Mouse (Mus musculus) macrophage (primary cell): ENCODE measurements around the gene 1110065P20Rik. TPM values are rescaled to one million over a fixed set of nuclear protein-coding genes. Genes with fewer than 3 reads are reported as not detected.
A peak's percentile ranks its signal among the peaks of the same experiment; 100 is the strongest.

Experiments used
- H3K27ac ChIP-seq: fragments of 350-480 bp; formaldehyde crosslinking; 2 replicates; pipeline ENCODE4 v1.9.0; 2021
- H3K36me3 ChIP-seq: fragments of 350-480 bp; formaldehyde crosslinking; 2 replicates; pipeline ENCODE4 v1.9.0; 2021; ENCODE audit errors: inconsistent target
- H3K4me3 ChIP-seq: fragments of 350-480 bp; formaldehyde crosslinking; 2 replicates; pipeline ENCODE4 v1.9.0; 2021; ENCODE audit errors: inconsistent target
- H3K79me2 ChIP-seq: fragments of 350-480 bp; formaldehyde crosslinking; 2 replicates; pipeline ENCODE4 v1.9.0; 2021; ENCODE audit errors: inconsistent target
- WGBS: methylation state at CpG from one replicate; pipeline ENCODE4 v1.1.7; 2026; ENCODE audit warnings: inconsistent platforms; ENCODE audit not compliant: missing documents; 5-methylcytosine and 5-hydroxymethylcytosine counted together
- polyA plus RNA-seq: library from polyadenylated mRNA; stranded (reverse); fragments of 250-400 nt; gene quantifications from 3 replicates; pipeline ENCODE4 v1.2.4, GENCODE M21; 2018; ENCODE audit warnings: inconsistent platforms
- total RNA-seq, 78 experiments: library from RNA; depleted of rRNA; stranded (reverse); fragments of 250-400 nt; gene quantifications; 1 replicate in 9 of 78; 2 replicates in 24 of 78; 3 replicates in 43 of 78; 4 replicates in 2 of 78; pipeline ENCODE4 v1.2.4; 2018; ENCODE audit warnings: inconsistent platforms in 56 of 78

1110065P20Rik gene
- total RNA-seq (2018; cell fraction: chromatin; rRNA removed), result 10 to 100 TPM in 2 of 26 experiments, 1 to 10 TPM in 23, not detected in 1; 1.4 to 13.2 (median 3.2) TPM
- total RNA-seq (2018; cell fraction: cytosol; rRNA removed), result 10 to 100 TPM in 21 of 26 experiments, 1 to 10 TPM in 5; 7.3 to 16.0 (median 12.1) TPM
- 1 to 10 TPM; 1.8 to 9.8 (median 4.8) TPM for total RNA-seq (2018; cell fraction: nucleus; rRNA removed)
- polyA plus RNA-seq, result 2.6 to 13.3 TPM (median 13.0 TPM) in 3 replicates

DNA sequence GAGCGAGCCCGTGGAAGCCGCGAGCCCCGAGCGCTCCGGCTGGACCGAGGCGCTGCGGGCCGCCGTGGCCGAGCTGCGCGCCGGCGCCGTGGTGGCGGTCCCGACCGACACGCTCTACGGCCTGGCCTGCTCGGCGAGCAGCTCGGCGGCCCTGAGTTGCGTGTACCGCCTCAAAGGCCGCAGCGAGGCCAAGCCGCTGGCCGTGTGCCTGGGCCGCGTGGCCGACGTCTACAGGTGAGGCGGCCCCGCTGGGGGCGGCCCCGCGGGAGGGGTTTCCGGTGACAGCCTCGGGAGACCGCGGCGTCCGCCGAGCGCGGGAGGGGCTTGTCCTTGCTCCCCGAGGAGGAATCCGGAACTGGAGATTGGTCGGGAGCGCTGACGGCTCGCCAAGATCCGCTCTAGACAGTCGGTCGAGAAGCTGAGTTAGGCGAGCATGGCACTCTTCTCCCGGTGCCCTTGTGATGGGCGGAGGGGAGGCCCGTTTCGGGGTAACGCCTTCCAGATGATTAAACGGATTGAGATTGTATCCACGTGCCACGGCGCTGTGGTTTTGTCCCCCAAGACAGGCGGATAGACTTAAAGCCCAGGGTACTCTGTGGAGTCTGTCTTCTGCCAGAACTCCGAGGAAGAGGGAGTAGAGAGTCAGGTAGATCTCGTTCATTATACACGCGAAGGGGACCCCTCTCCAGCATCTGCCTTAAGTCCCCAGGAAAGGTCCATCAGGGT, at the start of gene 1110065P20Rik:
Gene 1110065P20Rik, minus strand, starts transcription at position 264 of the 726 bp plus-strand sequence.
- peaks cover 34% of the 10 kb centered on the region for H3K79me2 ChIP-seq
- H3K4me3 ChIP-seq, result peak within 1 kb of the TSS; percentile 76
- H3K36me3 ChIP-seq, result peaks cover 28% of the 10 kb centered on the region
- peak within 1 kb of the TSS; percentile 37 for H3K27ac ChIP-seq
- WGBS, result 1% methylated on average over 68 of the region's 75 CpGs

DNA sequence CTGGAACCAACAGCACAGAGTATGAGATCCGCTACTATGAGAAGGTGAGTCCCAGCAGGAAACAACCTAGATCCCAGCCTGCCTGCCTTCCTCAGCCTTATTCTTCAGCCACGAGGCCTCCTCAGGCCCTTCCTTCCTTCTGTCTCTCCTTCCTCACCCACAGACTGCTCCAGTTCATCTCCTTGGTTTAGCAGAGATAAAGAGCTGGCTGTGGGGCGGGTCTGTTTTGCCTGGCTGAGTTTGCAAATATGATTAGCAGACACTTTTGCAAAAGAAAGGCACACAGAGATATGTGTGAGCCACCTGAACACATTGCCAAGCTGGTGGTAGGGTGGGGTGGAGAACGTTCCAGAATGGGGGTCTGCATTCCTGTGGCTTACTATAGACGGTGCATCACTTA, 48.9 kb upstream of the 1110065P20Rik start:
- Histone ChIP-seq H3K27ac (no peak overlapping the region), H3K79me2 (no peaks in the 10 kb centered on the region), H3K4me3 (no peak overlapping the region), H3K36me3 (no peaks in the 10 kb centered on the region)
- 70% methylated on average over 5 of the region's 5 CpGs for WGBS

DNA sequence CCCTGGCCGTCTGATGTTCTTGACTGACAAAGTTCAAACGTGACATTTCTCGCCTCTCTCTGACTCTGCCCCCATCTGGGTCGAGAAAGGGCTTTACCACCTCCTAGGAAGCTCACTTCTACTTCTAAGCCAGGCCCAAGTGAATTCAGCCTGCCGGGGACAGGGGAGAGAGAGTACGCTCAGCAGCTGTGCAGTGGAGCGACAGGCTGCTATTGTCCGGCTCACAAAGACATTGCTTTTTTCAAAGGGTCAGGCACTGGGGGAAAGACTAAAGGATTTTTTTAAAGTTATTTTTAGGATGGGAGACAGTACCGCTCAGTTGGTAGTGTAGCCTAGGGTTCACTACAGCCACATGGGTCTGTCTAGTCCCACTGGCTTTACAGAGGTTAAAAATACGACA, 47.4 kb upstream of the 1110065P20Rik start:
- Histone ChIP-seq H3K27ac (no peak overlapping the region), H3K4me3 (no peak overlapping the region), H3K36me3 (no peaks in the 10 kb centered on the region), H3K79me2 (no peaks in the 10 kb centered on the region)
- WGBS, result 78% methylated on average over 10 of the region's 10 CpGs

DNA sequence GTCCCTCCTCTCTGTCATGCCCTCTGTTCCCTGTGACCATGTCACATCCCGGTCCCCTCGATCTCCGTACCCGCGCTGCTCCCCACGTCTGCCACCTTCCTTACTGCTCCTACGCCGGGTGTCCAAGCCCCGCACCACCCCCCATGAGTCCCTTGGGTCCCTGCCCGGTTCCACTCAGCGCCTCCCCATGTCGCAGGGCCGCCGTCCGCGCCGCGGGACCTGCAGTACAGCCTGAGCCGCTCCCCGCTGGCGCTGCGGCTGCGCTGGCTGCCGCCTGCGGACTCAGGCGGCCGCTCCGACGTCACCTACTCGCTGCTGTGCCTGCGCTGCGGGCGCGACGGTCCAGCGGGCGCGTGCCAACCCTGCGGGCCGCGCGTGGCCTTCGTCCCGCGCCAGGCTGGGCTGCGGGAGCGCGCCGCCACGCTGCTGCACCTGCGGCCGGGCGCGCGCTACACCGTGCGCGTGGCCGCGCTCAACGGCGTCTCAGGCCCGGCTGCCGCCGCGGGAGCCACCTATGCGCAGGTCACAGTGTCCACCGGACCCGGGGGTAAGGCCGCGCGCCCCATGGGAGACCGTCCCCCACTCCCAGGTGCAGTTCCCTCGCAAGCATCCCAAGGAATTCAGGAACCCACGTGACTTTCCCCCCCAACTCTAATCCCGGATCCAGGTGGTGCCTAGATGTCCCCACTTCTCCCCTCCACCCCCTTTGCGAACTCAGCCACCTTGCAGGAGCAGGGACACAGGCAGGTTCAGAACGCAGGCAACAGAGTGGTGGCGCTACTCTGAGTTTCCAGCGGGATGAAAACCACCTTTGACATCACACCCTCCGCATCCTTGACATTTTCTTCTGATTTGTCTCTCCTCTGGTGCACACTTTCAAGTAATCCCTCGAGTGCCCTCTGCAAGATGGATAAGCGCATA, 43.8 kb upstream of the 1110065P20Rik start:
- H3K27ac ChIP-seq, result no peak overlapping the region
- no peak overlapping the region for H3K4me3 ChIP-seq
- H3K79me2 ChIP-seq, result no peaks in the 10 kb centered on the region
- no peaks in the 10 kb centered on the region for H3K36me3 ChIP-seq
- 3% methylated on average over 76 of the region's 83 CpGs for WGBS

DNA sequence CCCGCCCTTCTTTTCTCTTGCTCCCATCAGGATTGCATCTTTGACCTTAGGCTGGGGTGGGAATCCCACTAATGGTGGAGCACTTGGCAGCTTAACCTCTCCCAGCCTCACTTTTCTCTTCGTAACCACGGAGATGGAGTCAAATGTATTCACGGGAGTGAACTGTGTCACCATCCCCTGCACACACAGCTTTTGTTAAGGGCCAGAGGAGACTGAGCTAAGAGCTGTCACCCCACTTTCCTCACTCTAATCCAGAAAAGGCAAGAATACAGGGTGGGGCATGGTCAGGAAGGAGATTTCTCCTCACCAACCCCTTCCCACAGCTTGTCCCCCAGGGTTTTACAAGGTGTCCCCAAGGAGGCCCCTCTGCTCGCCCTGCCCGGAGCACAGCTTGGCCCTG, 42.8 kb upstream of the 1110065P20Rik start:
- no peaks in the 10 kb centered on the region for H3K79me2 ChIP-seq
- H3K4me3 ChIP-seq, result no peak overlapping the region
- 57% methylated on average over 6 of the region's 6 CpGs for WGBS

DNA sequence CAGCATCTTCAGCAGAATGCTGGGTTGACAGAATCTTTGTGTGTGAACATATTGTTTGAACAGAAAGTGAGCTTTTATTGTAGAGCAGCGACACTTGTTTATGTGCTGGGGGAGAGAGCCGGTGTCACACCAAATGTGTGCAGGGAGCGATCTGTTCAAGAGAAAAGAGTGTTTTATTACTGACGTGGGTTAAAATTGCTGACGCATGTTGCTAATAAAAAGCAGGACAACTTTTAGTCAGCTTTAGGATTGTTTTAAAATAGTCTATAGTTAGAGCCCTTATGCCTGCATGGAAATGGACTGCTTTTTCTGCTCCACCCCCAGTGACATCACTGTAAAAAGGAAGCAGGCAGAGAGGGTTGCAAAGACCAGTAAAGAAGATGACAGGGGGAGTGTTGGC, 39.8 kb upstream of the 1110065P20Rik start:
- Histone ChIP-seq H3K27ac (no peak overlapping the region), H3K36me3 (no peaks in the 10 kb centered on the region), H3K4me3 (no peak overlapping the region), H3K79me2 (no peaks in the 10 kb centered on the region)
- WGBS, result 74% methylated on average over 5 of the region's 5 CpGs

More for the DNA sequence above, 42.8 kb upstream of the 1110065P20Rik start:
- H3K27ac ChIP-seq, result no peak overlapping the region
- no peaks in the 10 kb centered on the region for H3K36me3 ChIP-seq

DNA sequence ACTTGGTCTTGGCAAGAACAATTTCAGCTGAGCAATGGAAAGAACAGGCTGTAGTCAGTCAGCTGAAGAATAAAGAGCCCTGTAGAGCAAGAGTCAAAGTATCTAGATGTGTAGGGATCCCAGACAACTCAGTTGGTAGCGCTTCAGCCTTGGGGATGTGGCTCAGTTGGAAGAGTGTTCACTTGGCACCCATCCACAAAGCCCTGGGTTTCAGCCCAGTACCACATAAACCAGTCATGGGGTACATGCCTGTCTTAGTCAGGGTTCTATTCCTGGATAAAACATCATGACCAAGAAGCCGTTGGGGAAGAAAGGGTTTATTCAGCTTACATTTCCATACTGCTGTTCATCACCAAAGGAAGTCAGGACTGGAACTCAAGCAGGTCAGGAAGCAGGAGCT, 38.9 kb upstream of the 1110065P20Rik start:
- Histone ChIP-seq H3K4me3 (no peak overlapping the region), H3K27ac (no peak overlapping the region), H3K36me3 (no peaks in the 10 kb centered on the region), H3K79me2 (no peaks in the 10 kb centered on the region)
- WGBS, result 97% methylated on average over 2 of the region's 2 CpGs

DNA sequence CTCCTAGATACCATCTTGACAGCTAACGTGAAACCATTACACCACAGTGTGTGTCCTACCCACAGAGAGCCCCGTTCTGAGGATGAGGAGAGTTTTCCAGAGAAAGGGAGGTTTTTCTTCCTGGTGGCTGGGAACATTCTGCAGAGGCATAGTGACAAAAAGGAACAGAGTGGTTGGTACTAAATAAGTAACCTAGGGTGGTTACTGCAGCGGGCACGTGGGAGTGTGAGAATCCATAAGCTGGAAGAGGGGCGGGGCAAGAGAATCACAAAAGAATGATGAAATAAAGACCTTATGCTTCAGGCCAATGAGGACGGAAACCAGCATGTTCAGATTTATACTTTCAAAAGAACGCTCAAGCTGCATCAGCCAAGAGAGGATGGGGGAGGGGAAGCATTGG, 37.7 kb upstream of the 1110065P20Rik start:
- no peak overlapping the region for H3K27ac ChIP-seq
- 81% methylated on average over 7 of the region's 7 CpGs for WGBS
- H3K36me3 ChIP-seq, result no peaks in the 10 kb centered on the region
- H3K79me2 ChIP-seq, result no peaks in the 10 kb centered on the region
- no peak overlapping the region for H3K4me3 ChIP-seq

DNA sequence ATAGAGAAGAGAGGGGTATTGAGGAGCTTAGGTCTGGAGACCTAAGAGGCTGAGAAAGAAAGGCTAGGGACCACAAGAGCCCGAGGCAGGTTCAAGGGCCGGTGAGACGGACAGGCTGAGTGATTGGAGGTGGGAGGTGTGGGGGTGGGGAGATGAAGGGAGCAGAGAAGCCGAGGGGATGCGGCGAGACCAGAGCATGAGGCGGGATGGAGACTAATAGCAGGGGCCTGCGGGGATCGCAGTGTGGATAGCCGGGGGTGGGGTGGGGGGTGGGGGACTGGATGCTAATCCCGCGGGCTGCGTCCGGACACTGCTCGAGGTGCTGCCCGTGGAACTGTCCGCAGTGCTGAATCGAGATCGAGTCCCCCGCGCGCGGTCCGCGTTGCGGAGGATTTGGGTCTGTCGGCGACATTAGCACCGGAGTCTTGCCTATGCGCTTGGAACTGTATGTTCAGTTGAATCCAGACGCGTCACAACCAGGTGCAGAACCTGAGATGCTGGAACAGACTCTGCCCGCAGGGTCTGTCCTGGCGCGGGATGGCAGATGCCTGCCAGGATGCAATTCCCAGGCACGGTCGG, 31.2 kb upstream of the 1110065P20Rik start:
- Histone ChIP-seq H3K36me3 (no peaks in the 10 kb centered on the region), H3K79me2 (no peaks in the 10 kb centered on the region), H3K27ac (no peak overlapping the region), H3K4me3 (no peak overlapping the region)
- WGBS, result 5% methylated on average over 37 of the region's 37 CpGs

DNA sequence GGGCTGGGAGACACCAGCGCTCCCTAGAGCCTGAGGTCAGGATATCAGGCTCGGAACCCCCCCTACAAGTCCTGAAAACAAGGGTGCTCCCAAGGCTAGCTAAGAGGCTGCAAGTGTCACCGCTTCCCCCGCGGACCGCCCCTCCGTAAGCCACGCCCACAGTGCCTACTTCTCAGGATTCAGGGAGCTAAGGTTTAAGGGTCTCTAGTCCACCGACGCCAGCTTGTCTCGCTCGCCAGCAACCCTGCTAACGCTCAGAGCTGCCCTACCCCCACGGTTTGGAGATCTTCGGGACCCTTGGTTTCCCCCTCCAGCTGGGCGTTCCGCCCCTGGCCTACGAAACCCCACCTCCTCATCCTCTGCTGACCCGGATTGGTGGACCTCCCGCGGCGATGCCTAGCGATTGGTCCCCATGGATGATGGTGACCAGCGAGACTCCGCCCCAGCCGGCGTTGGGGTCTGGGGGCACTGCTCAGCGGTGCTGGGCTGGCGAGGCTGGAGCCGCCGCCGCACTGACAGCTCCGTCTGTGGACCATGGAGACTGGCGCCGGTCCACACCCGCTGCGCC, 30.4 kb upstream of the 1110065P20Rik start:
- Histone ChIP-seq H3K79me2 (no peaks in the 10 kb centered on the region), H3K36me3 (no peaks in the 10 kb centered on the region), H3K4me3 (no peak overlapping the region), H3K27ac (no peak overlapping the region)
- 5% methylated on average over 37 of the region's 37 CpGs for WGBS

DNA sequence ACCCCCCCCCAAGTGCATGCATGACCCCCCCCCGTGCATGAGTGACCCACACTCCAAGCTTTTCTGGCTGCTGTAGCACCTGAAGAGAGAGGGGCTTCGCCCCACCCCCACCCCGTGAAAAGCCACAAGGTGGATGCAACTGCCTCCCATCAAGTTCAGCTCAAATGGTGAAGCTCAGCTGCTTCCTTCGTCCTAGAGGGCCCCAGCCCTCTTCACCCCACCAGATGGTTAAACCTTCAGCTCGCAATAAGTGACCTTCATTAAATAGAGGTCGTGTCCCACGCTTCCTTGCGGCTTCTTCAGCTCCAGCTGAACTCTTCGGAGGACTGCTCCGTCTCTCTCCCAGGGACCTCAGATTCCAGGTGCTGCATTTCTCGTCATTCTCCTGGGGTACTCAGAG, 29.6 kb upstream of the 1110065P20Rik start, which contains the start of gene Epha10:
Gene Epha10, plus strand, starts transcription at position 301 of the 400 bp plus-strand sequence.
- Histone ChIP-seq H3K27ac (no peak within 1 kb of the TSS), H3K79me2 (no peaks in the 10 kb centered on the region), H3K4me3 (no peak within 1 kb of the TSS), H3K36me3 (no peaks in the 10 kb centered on the region)
- 7% methylated on average over 11 of the region's 11 CpGs for WGBS

DNA sequence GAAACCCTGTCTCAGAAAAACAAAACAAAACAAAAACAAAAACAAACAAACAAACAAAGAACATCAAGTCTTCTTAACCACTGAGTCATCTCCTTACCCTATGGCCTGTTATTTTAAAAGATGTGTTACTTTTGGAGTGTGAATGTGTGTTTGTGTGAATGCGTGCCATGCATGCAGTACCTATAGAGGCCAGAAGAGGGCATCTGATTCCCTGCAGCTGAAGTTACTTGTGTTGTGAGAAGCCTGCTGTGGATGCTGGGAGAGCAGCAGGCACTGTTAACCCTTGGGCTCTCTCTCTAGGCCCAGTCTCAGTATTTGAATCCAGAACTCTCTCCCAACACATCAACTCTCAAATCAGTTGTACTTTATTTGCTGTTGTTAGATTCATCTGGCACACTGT, 21.7 kb upstream of the 1110065P20Rik start:
- no peak overlapping the region for H3K4me3 ChIP-seq
- no peak overlapping the region for H3K27ac ChIP-seq
- H3K36me3 ChIP-seq, result no peaks in the 10 kb centered on the region
- WGBS, result 88% methylated on average over 1 of the region's 1 CpGs
- no peaks in the 10 kb centered on the region for H3K79me2 ChIP-seq

DNA sequence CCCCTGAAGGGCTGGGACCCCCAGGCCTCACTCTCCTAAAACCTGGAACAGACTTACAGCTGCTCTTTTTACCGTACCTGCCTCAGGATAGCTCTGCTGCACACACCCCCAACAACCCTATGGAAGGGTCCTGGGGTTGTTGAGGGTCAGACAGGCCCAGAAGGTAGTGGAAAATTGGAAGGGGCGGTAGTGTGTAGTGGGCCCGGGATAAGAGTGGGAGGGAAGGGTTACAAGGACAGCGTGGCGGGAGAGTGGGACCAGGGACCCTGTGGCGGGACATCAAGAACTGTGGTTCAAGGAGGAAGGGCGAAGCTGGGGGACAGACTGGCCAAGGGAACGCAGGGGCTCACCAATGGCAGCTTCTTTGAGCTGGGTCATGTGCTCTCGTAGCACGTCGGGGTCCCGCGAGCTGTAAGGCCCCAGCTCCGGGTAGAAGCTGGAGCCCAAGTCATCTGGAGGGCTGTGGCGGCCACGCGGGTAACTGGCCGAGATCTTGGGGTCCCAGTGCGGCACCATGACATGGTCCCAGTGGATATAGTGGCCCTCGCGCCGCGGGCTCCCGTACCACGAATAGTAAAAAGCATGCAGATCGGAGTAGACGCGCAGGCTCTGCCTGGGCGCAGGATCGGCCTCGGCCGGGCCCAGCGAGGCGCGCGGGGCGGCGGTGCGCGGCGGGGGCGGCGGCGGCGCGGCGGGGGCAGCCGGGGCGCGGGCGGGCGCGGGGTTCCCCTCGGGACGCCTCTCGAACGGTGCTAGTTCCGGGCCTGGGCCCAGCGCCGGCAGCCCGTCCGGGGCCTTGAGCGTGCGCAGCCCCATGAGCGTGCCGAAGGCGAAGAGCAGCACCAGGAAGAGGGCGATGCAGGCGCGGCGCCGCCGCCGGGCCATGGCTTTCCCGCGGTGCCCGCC, 10.5 kb upstream of the 1110065P20Rik start, which contains the start of gene Maneal:
Gene Maneal, minus strand, starts transcription at position 889 of the 906 bp plus-strand sequence.
- 11% methylated on average over 42 of the region's 77 CpGs for WGBS
- H3K36me3 ChIP-seq, result peaks cover under 1% of the 10 kb centered on the region; the same call in 1 of the 2 replicates
- no peak within 1 kb of the TSS for H3K27ac ChIP-seq
- H3K4me3 ChIP-seq, result no peak within 1 kb of the TSS
- no peaks in the 10 kb centered on the region for H3K79me2 ChIP-seq
